Mouse (Mus musculus) ES-E14 (cell line): ENCODE data around the gene Tmem163. TPM values are rescaled to one million over a fixed set of nuclear protein-coding genes. Genes with fewer than 3 reads are reported as not detected.

Source experiments
- DNase-seq: peaks from one replicate; pipeline ENCODE4 v3.0.0-alpha.2; 2013; ENCODE audit warnings: low read depth, low spot score
- H3K27ac ChIP-seq: 2 replicates; pipeline ENCODE4 v1.5.1; 2012; ENCODE audit warnings: low read depth, mild to moderate bottlenecking, low read length, moderate library complexity, mixed read lengths; ENCODE audit not compliant: poor library complexity, insufficient read depth, severe bottlenecking
- H3K36me3 ChIP-seq: 2 replicates; pipeline ENCODE4 v1.6.1; 2012; ENCODE audit warnings: mild to moderate bottlenecking, low read length, moderate library complexity, mixed read lengths; ENCODE audit not compliant: control insufficient read depth, poor library complexity, insufficient read depth, severe bottlenecking
- H3K4me1 ChIP-seq, 2 experiments: fragments of 150-350 bp in 1 of 2; sonication (generic) in 1 of 2; 2 replicates each; pipeline ENCODE4 v1.6.1; 2012; ENCODE audit warnings: low read length in 2 of 2, mild to moderate bottlenecking in 1 of 2, mixed read lengths in 1 of 2; ENCODE audit not compliant: control insufficient read depth in 2 of 2, insufficient read depth in 2 of 2, poor library complexity in 1 of 2
- H3K4me3 ChIP-seq, 2 experiments: fragments of 150-350 bp in 1 of 2; sonication (generic) in 1 of 2; 2 replicates each; pipeline ENCODE4 v1.5.1; 2012; ENCODE audit warnings: low read length in 2 of 2, low read depth in 1 of 2, mild to moderate bottlenecking in 1 of 2, mixed read lengths in 1 of 2; ENCODE audit not compliant: insufficient read depth in 1 of 2, poor library complexity in 1 of 2, severe bottlenecking in 1 of 2
- H3K9ac ChIP-seq: 2 replicates; pipeline ENCODE4 v1.6.1; 2012; ENCODE audit warnings: low read depth, mild to moderate bottlenecking, low read length, mixed read lengths; ENCODE audit not compliant: poor library complexity, insufficient read depth, severe bottlenecking
- H3K9me3 ChIP-seq: fragments of 150-350 bp; sonication (generic); 2 replicates; pipeline ENCODE4 v1.6.1; 2012; ENCODE audit warnings: low read depth, mild to moderate bottlenecking, low read length; ENCODE audit not compliant: control insufficient read depth, insufficient read depth
- CHD2 ChIP-seq: IDR thresholded peaks from 2 replicates; pipeline ENCODE4 v1.6.1; 2014; ENCODE audit warnings: mild to moderate bottlenecking, low read depth, low read length, inconsistent platforms
- HCFC1 ChIP-seq: IDR thresholded peaks from 2 replicates; pipeline ENCODE4 v1.6.1; 2012; ENCODE audit warnings: low read length, inconsistent platforms, borderline replicate concordance; ENCODE audit not compliant: insufficient read depth
- MAFK ChIP-seq: IDR thresholded peaks from 2 replicates; pipeline ENCODE4 v1.6.1; 2014; ENCODE audit warnings: mild to moderate bottlenecking, low read depth, low read length, inconsistent platforms; ENCODE audit not compliant: insufficient read depth
- ZC3H11A ChIP-seq: IDR thresholded peaks from 2 replicates; pipeline ENCODE4 v1.6.1; 2012; ENCODE audit warnings: low read depth, mild to moderate bottlenecking, inconsistent platforms, low read length, borderline replicate concordance
- ZNF384 ChIP-seq: IDR thresholded peaks from 2 replicates; pipeline ENCODE4 v1.6.1; 2012; ENCODE audit warnings: low read depth, low read length, inconsistent platforms
- in situ Hi-C, 2 experiments: fragments of 600-800 bp; cut with MboI; formaldehyde crosslinking; loops; one replicate each; pipeline ENCODE4 v1.15.1; 2025; ENCODE audit warnings: low sequenced_read_pairs in 2 of 2, inconsistent platforms in 1 of 2; ENCODE audit not compliant: unreplicated experiment in 2 of 2
- total RNA-seq: library from RNA; depleted of rRNA; stranded (reverse); fragments of 300-350 nt; gene quantifications from 2 replicates; pipeline ENCODE4 v1.2.3, GENCODE M21; 2012

Tmem163 gene
- total RNA-seq, 1 experiment = 0.18 TPM

DNA sequence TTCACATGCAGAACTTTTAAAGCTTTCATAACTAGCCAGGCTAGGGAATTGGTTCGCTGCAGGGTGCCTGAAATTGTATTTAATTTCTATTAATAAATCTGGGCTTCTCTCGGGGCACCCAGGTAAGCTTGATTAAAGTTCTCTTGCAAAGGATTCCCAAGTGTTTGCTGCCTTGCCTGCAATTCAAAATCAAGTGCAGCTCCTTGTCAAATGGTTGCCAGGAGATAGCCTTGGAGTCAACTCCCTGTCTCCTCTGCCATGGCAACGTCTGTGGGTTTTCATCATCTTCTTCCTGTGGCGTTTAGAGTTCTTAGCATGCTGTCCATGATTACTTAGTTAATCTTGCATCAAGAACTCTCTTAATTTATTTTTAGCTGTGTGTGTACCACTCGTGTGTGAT lies 26.9 kb upstream of the Tmem163 start:
- Histone ChIP-seq H3K27ac (no peak overlapping the region), H3K9me3 (no peaks in the 10 kb centered on the region), H3K4me3 (no peak overlapping the region), H3K9ac (no peak overlapping the region), H3K36me3 (no peaks in the 10 kb centered on the region), H3K4me1 (no peaks in the 10 kb centered on the region)
- in situ Hi-C loops = no loop called here
- DNase-seq = no peak
- no peak for TF ChIP-seq ZNF384

DNA sequence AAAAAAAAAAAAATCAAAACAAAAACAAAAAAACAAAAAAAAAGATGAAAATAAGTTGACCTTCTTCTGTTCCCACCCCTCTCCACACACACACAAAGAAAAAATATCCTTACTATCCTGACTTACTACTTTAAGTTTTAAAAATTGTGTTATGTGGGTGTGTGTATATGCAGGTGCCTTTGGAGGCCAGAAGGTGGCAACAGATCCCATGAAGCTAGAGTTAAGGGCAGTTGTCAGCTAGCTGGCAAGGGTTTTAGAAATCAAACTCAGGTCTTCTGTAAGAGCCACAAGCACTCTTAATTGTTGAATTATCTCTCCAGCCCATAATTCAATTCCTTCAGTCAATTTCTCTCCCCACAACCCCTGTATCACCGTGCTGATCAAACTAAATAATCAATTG lies 22.8 kb upstream of the Tmem163 start:
- no peak for DNase-seq
- no peak overlapping the region for H3K27ac ChIP-seq
- no peaks in the 10 kb centered on the region for H3K9me3 ChIP-seq
- in situ Hi-C loops = no loop called here
- TF ChIP-seq CHD2 (no peak), MAFK (no peak), HCFC1 (no peak), ZC3H11A (no peak), ZNF384 (no peak)
- no peaks in the 10 kb centered on the region for H3K36me3 ChIP-seq
- no peak overlapping the region for H3K9ac ChIP-seq
- H3K4me1 ChIP-seq = no peaks in the 10 kb centered on the region
- H3K4me3 ChIP-seq = no peak overlapping the region

DNA sequence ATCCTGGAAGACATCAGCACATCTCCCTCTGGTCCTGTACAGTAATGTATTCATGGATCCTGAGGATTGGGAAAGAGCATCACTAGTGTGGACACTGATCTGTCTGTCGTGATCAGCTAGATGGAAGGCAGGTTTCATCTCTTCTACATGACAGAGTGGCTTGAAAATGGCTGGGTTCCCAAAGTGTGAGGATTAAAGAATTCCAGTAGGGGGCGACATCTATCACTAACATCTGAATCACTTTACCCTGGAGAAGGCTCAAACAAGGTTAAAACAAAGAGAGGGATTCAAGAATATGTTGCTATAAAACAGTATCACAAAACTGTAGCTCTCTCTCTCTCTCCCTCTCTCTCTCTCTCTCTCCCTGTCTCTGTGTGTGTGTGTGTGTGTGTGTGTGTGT lies 17.2 kb upstream of the Tmem163 start:
- H3K4me3 ChIP-seq = no peak overlapping the region
- no peak for DNase-seq
- H3K27ac ChIP-seq = no peak overlapping the region
- no peaks in the 10 kb centered on the region for H3K36me3 ChIP-seq
- in situ Hi-C loops = no loop called here
- no peaks in the 10 kb centered on the region for H3K4me1 ChIP-seq
- H3K9ac ChIP-seq = no peak overlapping the region
- no peaks in the 10 kb centered on the region for H3K9me3 ChIP-seq
- TF ChIP-seq ZC3H11A (no peak), ZNF384 (no peak), HCFC1 (no peak), MAFK (no peak), CHD2 (no peak)

DNA sequence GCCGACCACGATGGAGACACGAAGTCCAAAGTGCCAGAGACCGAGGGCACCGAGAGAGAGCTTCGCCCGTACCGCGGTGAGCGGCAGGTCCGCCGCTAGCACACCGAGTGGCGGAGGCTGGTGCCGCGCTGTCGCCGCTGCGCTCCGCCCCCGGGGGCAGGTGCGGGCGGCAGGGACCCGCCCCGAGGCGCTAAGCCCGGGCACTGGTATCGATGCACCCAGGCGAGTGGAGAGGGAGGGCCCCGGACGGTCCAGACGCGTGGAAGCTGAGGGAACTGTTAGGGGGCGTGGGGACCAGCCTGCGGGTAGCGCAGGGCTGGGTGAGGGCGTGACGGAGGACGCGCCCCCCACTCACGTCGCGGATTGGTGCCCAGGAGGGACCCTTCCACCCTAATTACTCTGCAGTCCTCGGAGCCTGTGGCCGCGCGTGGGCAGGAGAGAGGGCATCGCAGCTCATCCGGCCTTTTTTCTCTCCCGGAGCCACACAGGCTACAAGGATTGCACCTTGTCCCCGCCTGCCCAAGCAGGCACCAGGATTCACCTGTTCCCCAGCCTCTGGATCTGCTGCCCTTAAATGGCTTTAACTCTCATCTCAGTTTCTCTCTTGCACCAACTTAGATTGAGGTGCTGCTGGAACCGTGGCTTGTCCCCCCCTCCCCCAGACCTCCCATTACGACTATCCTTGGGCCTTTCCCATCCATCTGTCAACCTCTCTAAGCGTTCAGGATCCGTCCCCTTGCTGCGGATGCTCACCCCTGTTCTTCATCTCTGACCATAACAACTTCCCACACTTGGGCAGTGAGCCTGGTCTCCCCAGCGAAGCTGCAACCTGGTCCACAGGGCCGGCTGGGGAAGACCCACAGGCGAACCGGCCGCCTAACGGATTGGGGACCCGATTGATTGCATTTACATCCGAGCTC lies 1.4 kb downstream of the Tmem163 start:
- peak overlapping the region; percentile 58 for H3K9ac ChIP-seq
- peaks cover 0 to 5% of the 10 kb centered on the region in 2 experiments; a peak in 1 of 4 replicates for H3K4me1 ChIP-seq
- no peaks in the 10 kb centered on the region for H3K36me3 ChIP-seq
- DNase-seq = no peak
- H3K9me3 ChIP-seq = no peaks in the 10 kb centered on the region
- no peak overlapping the region for H3K27ac ChIP-seq
- in situ Hi-C loops = loop anchor here in 1 of 2 experiments (5.0 kb wide), 1 partner anchor 176 kb away; no protein-coding TSS in a partner anchor
- no peak for TF ChIP-seq ZNF384
- TF ChIP-seq ZC3H11A = no peak
- no peak for TF ChIP-seq HCFC1
- no peak for TF ChIP-seq MAFK
- no peak for TF ChIP-seq CHD2
- peak overlapping the region; percentile 69 to 71 for H3K4me3 ChIP-seq
